Mouse (Mus musculus): ENCODE measurements around the gene Cep55.

Gene Cep55

GRCm38 (mm10) chr19:38054720-38055192 lies at the start of gene Cep55:
Gene Cep55, plus strand, starts transcription at chr19:38055011.
- in situ Hi-C loops (cut with MboI, MseI) = loop anchor here (5.0 to 25.0 kb wide), 4 partner anchors 97 to 883 kb away; partner anchors contain the start of genes Fra10ac1, Hells and Noc3l

GRCm38 (mm10) chr19:38011379-38011778 lies 43.4 kb upstream of the Cep55 start:
- in situ Hi-C loops (cut with MboI, MseI) = no loop called here

- in situ Hi-C loops (cut with MboI, MseI) = no loop called here
Measured at GRCm38 (mm10) chr19:38014443-38014842, 40.4 kb upstream of the Cep55 start.

GRCm38 (mm10) chr19:38015180-38015872 lies 39.5 kb upstream of the Cep55 start:
- in situ Hi-C loops (cut with MboI, MseI) = no loop called here

- in situ Hi-C loops (cut with MboI, MseI) = no loop called here
Measured at GRCm38 (mm10) chr19:38015873-38016254, 38.9 kb upstream of the Cep55 start.

GRCm38 (mm10) chr19:38022710-38023109 lies 32.1 kb upstream of the Cep55 start:
- in situ Hi-C loops (cut with MboI, MseI) = no loop called here

GRCm38 (mm10) chr19:38023603-38024002 lies 31.2 kb upstream of the Cep55 start:
- in situ Hi-C loops (cut with MboI, MseI) = no loop called here

- in situ Hi-C loops (cut with MboI, MseI) = no loop called here
Measured at GRCm38 (mm10) chr19:38025254-38026041, 29.4 kb upstream of the Cep55 start.

- in situ Hi-C loops (cut with MboI, MseI) = no loop called here
Measured at GRCm38 (mm10) chr19:38026211-38026624, 28.6 kb upstream of the Cep55 start.

GRCm38 (mm10) chr19:38027389-38027788 lies 27.4 kb upstream of the Cep55 start:
- in situ Hi-C loops (cut with MboI, MseI) = no loop called here

GRCm38 (mm10) chr19:38027881-38028521 lies 26.8 kb upstream of the Cep55 start:
- in situ Hi-C loops (cut with MboI, MseI) = no loop called here

- in situ Hi-C loops (cut with MboI, MseI) = no loop called here
Measured at GRCm38 (mm10) chr19:38029292-38029691, 25.5 kb upstream of the Cep55 start.

- in situ Hi-C loops (cut with MboI, MseI) = no loop called here
Measured at GRCm38 (mm10) chr19:38029871-38030270, 24.9 kb upstream of the Cep55 start.

- in situ Hi-C loops (cut with MboI, MseI) = no loop called here
Measured at GRCm38 (mm10) chr19:38030673-38031137, 24.1 kb upstream of the Cep55 start.

GRCm38 (mm10) chr19:38031144-38031543 lies 23.7 kb upstream of the Cep55 start:
- in situ Hi-C loops (cut with MboI, MseI) = no loop called here

- in situ Hi-C loops (cut with MboI, MseI) = no loop called here
Measured at GRCm38 (mm10) chr19:38032993-38033734, 21.6 kb upstream of the Cep55 start.

- in situ Hi-C loops (cut with MboI, MseI) = no loop called here
Measured at GRCm38 (mm10) chr19:38033735-38034057, 21.1 kb upstream of the Cep55 start.

GRCm38 (mm10) chr19:38034696-38035095 lies 20.1 kb upstream of the Cep55 start:
- in situ Hi-C loops (cut with MboI, MseI) = no loop called here

GRCm38 (mm10) chr19:38035766-38036165 lies 19.0 kb upstream of the Cep55 start:
- in situ Hi-C loops (cut with MboI, MseI) = no loop called here

GRCm38 (mm10) chr19:38038267-38038666 lies 16.5 kb upstream of the Cep55 start:
- in situ Hi-C loops (cut with MboI, MseI) = no loop called here

GRCm38 (mm10) chr19:38042261-38042722 lies 12.5 kb upstream of the Cep55 start:
- in situ Hi-C loops (cut with MboI, MseI) = no loop called here

All from regulatory T cell (primary cell).